ENCODE assay signal across 8 mouse cellular contexts in genomic region chr3:121884328-121885248, GRCm38 (mm10).
DNase-seq lines count a peak whose midpoint lies in the region; ATAC-seq and TF ChIP-seq lines count a peak whose summit lies in the region.

No protein-coding gene starts in this region.

- H3K4me3 ChIP-seq in bone marrow, adult 2 months (replicated peaks; ENCODE audit: control insufficient read depth, low read depth, low read length): no peak overlapping the region
- no peak overlapping the region for H3K4me3 ChIP-seq in embryonic facial prominence, embryonic 15.5 days (replicated peaks)
- H3K4me3 ChIP-seq in heart, embryonic 11.5 days (ENCODE audit: low read depth, low read length): no peak overlapping the region
- no peak overlapping the region for H3K4me3 ChIP-seq in kidney, embryonic 15.5 days (replicated peaks)
- no peak overlapping the region for H3K4me3 ChIP-seq in myocyte

- WGBS in bone marrow, adult 2 months: 19% methylated on average over 18 of the region's 18 CpGs
- WGBS in embryonic facial prominence, embryonic 15.5 days: 21% methylated on average over 18 of the region's 18 CpGs
- 22% methylated on average over 18 of the region's 18 CpGs for WGBS in heart, embryonic 11.5 days (ENCODE audit: insufficient replicate concordance)
- 25% methylated on average over 18 of the region's 18 CpGs for WGBS in kidney, embryonic 15.5 days

- peaks cover 2% of the 10 kb centered on the region; the same call in 1 of the 2 replicates for H3K4me1 ChIP-seq in bone marrow, adult 2 months (ENCODE audit: control insufficient read depth, insufficient read depth, low read length)
- H3K4me1 ChIP-seq in embryonic facial prominence, embryonic 15.5 days: peaks cover 21% of the 10 kb centered on the region
- H3K4me1 ChIP-seq in heart, embryonic 11.5 days (ENCODE audit: control insufficient read depth, insufficient read depth, low read length): peaks cover 24% of the 10 kb centered on the region
- peaks cover 34% of the 10 kb centered on the region for H3K4me1 ChIP-seq in kidney, embryonic 15.5 days

- H3K4me2 ChIP-seq in embryonic facial prominence, embryonic 15.5 days (replicated peaks): peak overlapping the region; percentile 34
- peak overlapping the region; percentile 16; the same call in 1 of the 2 replicates for H3K4me2 ChIP-seq in heart, embryonic 11.5 days
- H3K4me2 ChIP-seq in kidney, embryonic 15.5 days: peak overlapping the region; percentile 38
- H3K4me2 ChIP-seq in myocyte (ENCODE audit: low read depth): peak overlapping the region; percentile 0

- peaks cover 6% of the 10 kb centered on the region; the same call in 1 of the 2 replicates for H3K27me3 ChIP-seq in embryonic facial prominence, embryonic 15.5 days
- no peaks in the 10 kb centered on the region for H3K27me3 ChIP-seq in heart, embryonic 11.5 days (ENCODE audit: control insufficient read depth, insufficient read depth, low read length)
- no peaks in the 10 kb centered on the region for H3K27me3 ChIP-seq in kidney, embryonic 15.5 days
- peaks cover 33% of the 10 kb centered on the region for H3K27me3 ChIP-seq in myocyte (ENCODE audit: control insufficient read depth, insufficient read depth, insufficient read length)

- DNase-seq in A20 (ENCODE audit: low read depth, low spot score) (peak; percentile 86), liver (peak; percentile 89)
- DNase-seq in spleen, postnatal 4 days (ENCODE audit: low spot score in 2 of 2): peak; percentile 86 to 91

- no peaks in the 10 kb centered on the region for H3K9me3 ChIP-seq in embryonic facial prominence, embryonic 15.5 days (replicated peaks)
- H3K9me3 ChIP-seq in heart, embryonic 11.5 days (replicated peaks; ENCODE audit: control insufficient read depth, low read length): no peaks in the 10 kb centered on the region
- no peaks in the 10 kb centered on the region for H3K9me3 ChIP-seq in kidney, embryonic 15.5 days (replicated peaks)

- no peak overlapping the region for H3K27ac ChIP-seq in bone marrow, adult 2 months (ENCODE audit: control insufficient read depth, insufficient read depth, low read depth, low read length, poor library complexity)
- H3K27ac ChIP-seq in embryonic facial prominence, embryonic 15.5 days (replicated peaks): no peak overlapping the region
- H3K27ac ChIP-seq in heart, embryonic 11.5 days (ENCODE audit: low read depth, low read length): no peak overlapping the region
- no peak overlapping the region for H3K27ac ChIP-seq in kidney, embryonic 15.5 days

- TF ChIP-seq POLR2A in bone marrow, adult 2 months (IDR thresholded peaks at IDR 0.05; ENCODE audit: borderline replicate concordance, control insufficient read depth, low read depth, low read length): no peak
- TF ChIP-seq POLR2A in myocyte (IDR thresholded peaks at IDR 0.05; ENCODE audit: insufficient read length, low read depth): no peak

- no peaks in the 10 kb centered on the region for H3K36me3 ChIP-seq in embryonic facial prominence, embryonic 15.5 days
- no peaks in the 10 kb centered on the region for H3K36me3 ChIP-seq in heart, embryonic 11.5 days (ENCODE audit: control insufficient read depth, insufficient read depth, low read length)
- no peaks in the 10 kb centered on the region for H3K36me3 ChIP-seq in kidney, embryonic 15.5 days
- no peaks in the 10 kb centered on the region for H3K36me3 ChIP-seq in myocyte (ENCODE audit: control insufficient read depth, insufficient read depth)

- ATAC-seq in embryonic facial prominence, embryonic 15.5 days (ENCODE audit: insufficient number of reproducible peaks, low FRiP score, low TSS enrichment, low read depth): no peak
- no peak for ATAC-seq in heart, embryonic 11.5 days (replicated peaks; ENCODE audit: insufficient number of reproducible peaks, low FRiP score, low TSS enrichment)
- ATAC-seq in kidney, embryonic 15.5 days (replicated peaks; ENCODE audit: low FRiP score): peak; percentile 57

- H3ac ChIP-seq in myocyte (ENCODE audit: control insufficient read depth, insufficient read length): no peak overlapping the region

- H3K9ac ChIP-seq in embryonic facial prominence, embryonic 15.5 days: no peak overlapping the region
- H3K9ac ChIP-seq in heart, embryonic 11.5 days (ENCODE audit: low read depth, low read length): no peak overlapping the region
- H3K9ac ChIP-seq in kidney, embryonic 15.5 days: no peak overlapping the region

- no peaks in the 10 kb centered on the region for H3K79me2 ChIP-seq in myocyte (ENCODE audit: control insufficient read depth, insufficient read depth)

- peak; percentile 60 for TF ChIP-seq CTCF in bone marrow, adult 2 months (IDR thresholded peaks at IDR 0.05; ENCODE audit: control insufficient read depth, insufficient read depth, low read length)

TF ChIP-seq in myocyte, 11 proteins besides CTCF, POLR2A, EP300 and RAD21:
- no peak for TF ChIP-seq MAX (IDR thresholded peaks at IDR 0.05; ENCODE audit: low read depth)
- TF ChIP-seq USF1 (IDR thresholded peaks at IDR 0.05; ENCODE audit: low read depth): no peak
- no peak for TF ChIP-seq SRF (IDR thresholded peaks at IDR 0.05; ENCODE audit: control insufficient read depth, insufficient read length, low read depth)
